Mouse (Mus musculus) layer of hippocampus, adult 8-10 months (tissue): ENCODE data around the gene Ryr2. TPM values are rescaled to one million over a fixed set of nuclear protein-coding genes. Genes with fewer than 3 reads are reported as not detected.
A peak's percentile ranks its signal among the peaks of the same experiment; 100 is the strongest.

Source experiments
- DNase-seq, 2 experiments: peaks; one replicate each; pipeline ENCODE4 v3.0.0; 2022; ENCODE audit warnings: low spot score in 2 of 2
- total RNA-seq, 4 experiments: library from RNA; stranded (reverse); gene quantifications; 2 replicates each; pipeline ENCODE4 v1.2.4; 2022

Gene Ryr2
- total RNA-seq, 4 experiments from 2014 or later = 185 to 255 (median 214) TPM

DNA sequence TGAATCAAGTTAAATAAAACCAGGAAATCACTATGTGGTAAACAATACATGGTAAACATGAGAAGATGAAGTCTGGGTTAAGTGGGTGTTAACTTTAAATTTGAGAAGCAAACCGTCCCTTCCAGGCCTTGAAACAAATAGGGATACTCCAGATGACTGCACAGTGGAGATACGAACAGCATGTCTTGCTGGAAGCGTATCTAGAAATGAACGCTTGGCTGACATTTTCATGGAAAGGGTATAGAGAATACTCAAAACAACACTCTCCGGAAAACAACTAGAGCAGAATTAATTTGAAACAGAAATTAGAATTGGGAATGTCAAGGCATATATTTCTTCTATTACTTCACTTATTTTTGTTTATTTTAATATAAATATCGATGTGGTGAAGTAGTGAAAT lies 329.0 kb downstream of the Ryr2 start:
- DNase-seq = no peak

DNA sequence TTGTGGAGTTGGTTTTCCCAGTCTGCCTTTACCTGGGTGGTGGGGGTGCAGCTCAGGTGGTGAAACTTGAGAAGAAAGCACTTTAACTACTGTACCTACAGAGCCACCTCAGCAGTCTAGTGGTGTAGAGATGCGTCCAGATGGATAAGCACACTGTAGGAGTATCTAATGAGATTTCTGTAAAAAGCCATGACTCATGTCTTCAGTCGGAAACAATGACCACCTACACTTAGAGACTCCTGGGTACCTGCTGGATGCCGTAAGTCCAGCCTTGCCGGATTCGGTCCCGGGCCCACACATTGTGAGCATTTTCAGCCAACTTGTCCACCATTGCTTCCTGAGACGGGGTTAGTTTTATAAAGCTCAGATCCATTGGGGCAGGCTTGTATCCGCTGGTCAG lies 334.6 kb downstream of the Ryr2 start:
- no peak for DNase-seq

DNA sequence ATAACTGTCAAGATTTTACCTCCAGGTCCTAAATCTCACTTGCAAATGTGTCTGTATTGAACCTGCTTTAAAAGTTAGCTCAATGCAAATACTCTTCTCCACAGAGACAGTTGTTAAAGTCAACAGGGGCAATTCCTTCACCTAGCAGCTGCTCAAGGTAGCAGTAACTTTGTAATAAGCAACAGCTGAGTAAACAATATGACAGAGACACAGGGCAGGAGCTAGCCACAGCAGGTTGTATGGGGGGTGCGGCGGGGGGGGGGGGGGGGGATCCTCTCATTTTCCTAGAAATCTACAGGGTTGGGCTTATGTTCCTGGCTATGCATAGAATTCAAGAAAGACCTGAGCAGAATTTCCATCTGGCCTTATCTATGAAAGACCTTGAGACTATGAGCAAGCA lies 339.8 kb downstream of the Ryr2 start:
- DNase-seq = no peak

DNA sequence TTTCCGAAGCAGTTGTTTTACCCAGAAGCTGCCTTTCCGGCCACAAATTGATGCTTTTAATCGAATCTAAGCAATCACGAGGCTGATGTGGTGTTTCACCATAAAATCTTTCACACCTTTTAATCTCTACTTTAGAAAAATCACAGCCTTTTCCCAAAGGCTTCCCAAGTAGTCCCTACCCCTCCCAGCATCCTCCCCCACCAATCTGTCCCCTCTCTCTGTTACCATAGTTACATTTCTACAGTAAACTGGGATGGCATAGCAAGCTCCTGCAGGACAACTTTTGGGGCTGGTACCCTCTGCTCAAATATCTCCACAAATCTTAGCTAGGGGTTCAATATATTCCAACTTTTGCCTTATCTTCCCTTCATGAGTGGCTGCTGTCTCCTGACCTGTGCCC lies 342.8 kb downstream of the Ryr2 start:
- no peak for DNase-seq

DNA sequence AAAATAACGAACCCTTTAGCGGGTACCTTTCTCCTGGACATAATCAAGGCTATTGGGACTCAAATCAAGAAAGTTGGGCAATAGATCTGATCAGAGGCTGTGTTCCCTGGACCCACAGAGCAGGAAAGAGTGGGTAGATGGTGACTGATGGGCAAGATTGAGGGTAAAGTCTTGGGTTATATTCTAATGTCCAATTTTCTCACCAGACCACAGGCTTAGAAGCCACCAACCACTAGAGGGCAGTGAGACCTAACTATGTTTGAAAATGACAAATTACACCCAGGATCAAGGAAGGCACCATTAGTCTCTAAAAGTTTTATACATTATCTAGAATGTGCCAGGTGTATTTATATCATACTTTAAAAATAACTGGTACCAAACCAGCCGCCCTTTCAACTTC lies 343.6 kb downstream of the Ryr2 start:
- DNase-seq = peak in 1 of 2 experiments; percentile 42

DNA sequence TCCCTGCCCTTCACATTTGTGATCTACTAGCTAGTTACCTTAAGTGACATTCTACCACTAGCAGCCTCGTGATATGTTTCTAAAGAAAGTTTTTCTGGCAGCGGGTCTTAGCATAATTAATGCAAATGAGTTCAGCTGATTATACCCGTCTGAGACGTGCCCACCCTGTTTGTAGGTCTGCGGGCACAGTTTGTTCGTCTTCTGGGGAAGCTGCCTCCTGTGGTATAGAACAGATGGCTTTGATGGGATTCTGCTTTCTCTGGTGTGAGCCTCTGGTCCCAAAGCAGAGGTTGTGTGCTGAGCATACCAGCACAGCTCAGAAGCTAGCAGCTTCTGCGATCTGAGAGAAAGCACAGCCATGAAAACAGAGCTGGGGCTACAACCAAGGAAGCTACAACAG lies 348.9 kb downstream of the Ryr2 start:
- peak in 1 of 2 experiments; percentile 32 for DNase-seq

DNA sequence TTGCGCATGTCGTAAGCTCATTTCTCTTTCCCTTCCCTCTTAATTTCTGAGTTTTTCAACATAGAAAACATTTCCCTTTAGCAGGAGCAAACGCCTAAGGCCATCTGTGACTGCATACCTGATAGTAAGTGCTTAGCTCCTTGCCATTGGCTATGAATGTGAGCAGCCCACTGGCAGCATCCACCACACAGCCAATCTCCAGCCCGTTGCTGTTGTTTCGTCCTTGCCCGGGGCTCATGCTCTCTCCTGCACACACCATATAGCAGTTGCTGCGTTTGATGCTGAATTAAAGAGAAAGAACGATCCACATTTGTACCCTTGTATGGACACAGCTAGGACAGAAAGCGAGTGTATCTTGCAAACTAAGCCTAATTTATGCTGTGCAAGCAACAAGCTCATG lies 361.3 kb downstream of the Ryr2 start:
- DNase-seq = no peak

DNA sequence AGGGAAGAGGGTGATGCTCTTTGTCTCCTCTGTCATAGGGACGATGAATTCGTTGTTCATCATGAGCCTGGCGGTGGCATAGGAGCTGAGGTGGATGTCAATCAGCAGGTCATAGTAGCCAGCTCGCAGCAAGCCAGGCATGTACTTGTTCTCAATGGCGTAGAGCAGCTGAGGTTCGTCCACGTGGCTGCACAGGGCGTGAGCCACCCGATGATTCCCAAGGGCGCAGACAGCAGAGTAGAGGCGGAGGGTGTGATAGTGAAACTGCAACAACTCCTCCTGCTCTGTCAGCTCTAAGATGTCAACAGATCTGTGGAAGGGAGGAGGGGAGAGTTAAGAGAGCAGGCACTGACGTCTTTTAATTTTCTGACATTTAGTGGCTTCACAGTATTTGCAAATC lies 368.5 kb downstream of the Ryr2 start:
- DNase-seq = no peak

DNA sequence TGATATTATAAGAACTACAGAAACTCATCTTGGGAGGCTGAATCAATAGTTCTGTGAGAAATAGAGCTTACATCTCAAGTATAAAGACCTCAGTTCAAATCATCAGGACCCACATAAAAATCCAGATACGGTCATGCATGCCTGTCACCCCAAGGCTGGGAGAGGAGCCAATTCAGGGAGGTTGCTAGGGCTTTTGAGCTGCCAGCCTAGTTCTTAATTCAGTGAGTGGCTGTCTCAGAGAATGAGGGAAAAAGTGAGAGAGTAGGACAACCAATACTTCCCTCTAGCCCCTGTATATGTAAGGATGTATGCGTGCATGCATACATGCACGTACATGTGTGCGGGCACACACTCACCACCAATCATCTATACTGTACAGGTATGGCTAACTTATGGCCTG lies 390.5 kb downstream of the Ryr2 start:
- DNase-seq = no peak

DNA sequence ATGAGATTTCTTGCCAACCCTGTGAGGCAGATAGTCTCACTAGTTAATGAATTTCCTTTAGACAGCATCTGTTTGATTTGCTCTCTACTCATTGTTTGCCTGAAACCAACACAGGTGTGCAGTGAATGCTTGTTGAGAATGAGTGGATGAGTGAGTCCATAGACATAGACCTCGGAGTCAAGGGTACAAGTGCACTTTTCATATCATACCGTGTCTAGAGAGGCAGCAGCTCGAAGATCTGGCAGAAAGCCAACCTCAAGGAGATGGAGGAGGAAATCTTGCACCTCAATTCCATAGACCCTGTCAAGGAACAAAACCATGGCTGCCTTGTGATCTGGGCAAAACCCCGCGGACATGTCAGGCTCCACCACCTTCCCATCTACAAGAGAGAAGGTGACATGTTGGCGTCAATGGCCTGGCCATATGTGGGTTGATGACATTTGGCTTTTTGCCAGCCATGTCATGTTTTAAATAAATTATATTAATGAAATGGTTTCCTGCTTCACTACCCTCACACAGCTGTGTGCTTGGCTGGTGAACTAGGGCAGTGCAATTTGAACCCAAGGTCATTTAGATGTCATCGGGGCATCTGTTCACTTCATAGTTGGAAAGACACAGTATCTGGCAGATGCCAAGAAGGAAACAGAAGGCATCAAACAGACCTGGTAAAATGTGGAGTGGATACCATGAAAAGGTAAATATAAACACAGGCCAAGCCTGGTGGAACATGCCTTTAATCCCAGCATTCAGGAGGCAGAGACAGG lies 396.9 kb downstream of the Ryr2 start:
- no peak for DNase-seq

DNA sequence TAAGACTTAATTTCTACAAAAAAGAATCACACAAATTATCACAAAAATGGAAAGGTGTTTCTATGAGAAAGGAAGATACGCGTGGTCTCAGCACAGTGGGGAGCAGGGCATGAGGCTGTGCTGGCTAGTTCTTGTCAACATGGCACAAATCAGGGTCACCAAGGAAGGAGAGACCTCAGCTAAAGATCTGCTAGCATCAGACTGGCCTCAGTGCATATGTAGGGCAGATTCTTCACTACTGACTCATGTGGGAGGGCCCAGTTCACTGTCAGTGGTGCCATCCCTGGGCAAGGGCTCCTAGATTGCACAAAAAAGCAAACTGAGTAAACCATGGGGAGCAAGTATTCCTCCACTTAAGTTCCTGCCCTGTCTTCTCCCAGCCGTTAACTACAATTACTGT lies 405.0 kb downstream of the Ryr2 start:
- DNase-seq = no peak

DNA sequence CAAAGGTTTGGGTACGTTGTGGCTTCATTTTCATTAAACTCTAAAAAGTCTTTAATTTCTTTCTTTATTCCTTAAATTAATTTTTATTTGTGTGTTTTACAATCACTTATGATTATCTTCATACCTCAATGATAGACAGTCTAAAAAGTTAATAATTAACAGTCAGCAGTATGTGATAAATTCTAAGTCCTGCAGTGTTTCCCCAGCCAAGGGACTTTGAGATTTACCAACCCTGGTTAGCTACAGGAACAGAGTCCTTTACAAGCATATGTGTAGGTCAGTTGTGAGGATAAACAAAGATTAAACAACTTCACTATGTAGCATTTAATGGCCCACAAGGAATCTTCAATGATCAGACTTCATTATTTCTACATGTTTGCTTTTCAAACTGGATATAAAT lies 410.2 kb downstream of the Ryr2 start:
- no peak for DNase-seq

DNA sequence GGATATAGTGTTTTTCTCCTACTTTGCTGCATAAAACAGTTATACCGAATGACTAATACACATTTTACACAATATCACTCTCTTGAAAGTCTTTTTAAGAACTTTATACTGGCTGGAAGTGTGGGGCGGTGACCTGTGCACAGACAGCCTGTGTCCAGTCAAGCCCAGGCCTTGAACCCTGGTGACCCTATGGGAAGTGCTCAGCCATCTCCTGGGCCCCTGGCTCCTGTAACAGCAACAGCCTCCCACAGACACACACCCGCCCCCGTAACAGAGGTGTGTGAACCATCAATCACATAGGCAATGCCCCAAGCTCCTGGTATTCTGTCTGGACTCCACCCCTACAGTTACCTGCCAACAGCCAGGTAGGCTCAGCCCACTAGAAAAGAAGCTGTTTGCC lies 424.9 kb downstream of the Ryr2 start:
- no peak for DNase-seq

DNA sequence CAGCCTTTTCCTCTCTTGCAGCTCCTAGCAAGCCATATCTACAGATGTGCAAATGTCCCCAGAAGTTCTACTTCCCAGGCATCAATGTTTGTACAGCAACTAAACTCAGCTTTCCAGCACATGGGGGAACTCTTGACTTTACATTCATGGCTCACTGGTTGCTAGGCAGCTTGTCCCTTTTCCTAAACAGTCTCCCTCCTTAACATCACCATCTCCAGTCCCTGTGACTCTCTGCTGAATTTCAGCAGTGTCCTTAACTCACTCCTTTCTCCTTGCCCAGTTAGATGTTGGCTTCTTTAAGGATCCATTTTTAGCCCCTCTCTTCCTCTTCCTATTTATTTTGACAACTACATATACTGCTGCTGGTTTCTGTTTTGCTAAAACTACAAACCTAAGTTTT lies 443.9 kb downstream of the Ryr2 start:
- no peak for DNase-seq

DNA sequence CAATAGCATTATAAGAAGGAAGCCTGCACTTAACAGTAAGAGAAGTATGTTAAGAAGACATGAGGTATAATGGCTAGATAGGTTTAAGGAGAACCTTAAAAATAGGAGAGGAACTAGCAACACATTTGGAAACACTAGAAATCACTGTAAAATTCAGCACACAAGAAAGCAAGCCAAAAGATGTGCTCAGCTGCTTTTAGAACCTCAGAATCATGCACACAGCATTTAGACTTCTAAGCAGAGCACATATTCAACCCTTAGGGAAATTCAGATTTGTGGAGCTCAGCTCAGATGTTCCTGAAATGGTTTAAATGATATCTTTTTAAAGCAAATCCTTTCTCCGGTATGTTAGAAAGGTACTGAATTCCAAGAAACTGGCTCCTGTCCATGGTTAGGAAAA lies 461.9 kb downstream of the Ryr2 start:
- DNase-seq = no peak

DNA sequence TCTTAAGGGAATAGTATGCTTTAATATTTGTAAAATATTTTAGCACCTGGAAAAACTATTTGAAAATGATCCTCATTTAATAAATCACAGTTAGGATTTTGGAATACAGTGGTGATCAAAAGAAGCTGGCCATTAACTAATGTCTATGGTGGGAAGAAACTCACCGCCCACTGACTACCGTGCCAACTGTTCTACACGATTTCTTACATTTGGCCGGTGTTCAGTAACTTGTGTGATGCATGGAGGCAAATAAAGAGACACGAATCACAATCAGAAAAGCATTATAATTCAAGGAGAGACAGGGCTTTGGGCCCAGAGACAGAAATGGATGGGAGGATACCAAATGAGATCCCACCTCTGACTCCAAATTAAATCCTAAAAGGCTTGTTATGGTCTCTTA lies 470.4 kb downstream of the Ryr2 start:
- peak; percentile 36 to 59 for DNase-seq

DNA sequence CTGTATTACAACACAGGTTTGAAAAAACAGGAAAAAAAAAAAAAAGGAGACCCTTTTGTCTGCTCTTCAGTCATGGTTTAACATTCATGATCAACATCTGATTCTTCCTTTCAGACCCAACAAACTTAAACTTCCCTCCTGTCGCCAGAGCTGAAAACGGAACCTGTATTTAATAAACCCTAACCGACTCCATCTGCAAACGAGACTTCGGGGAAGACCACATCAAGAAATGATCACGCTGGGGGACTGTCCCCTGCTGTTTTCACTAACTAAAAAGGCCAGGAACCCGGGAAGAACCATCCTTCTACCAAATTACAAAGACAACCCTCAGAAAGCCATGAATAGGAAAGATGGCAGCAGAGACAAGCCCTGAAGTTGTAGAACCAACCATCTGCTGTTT lies 482.2 kb downstream of the Ryr2 start:
- no peak for DNase-seq

DNA sequence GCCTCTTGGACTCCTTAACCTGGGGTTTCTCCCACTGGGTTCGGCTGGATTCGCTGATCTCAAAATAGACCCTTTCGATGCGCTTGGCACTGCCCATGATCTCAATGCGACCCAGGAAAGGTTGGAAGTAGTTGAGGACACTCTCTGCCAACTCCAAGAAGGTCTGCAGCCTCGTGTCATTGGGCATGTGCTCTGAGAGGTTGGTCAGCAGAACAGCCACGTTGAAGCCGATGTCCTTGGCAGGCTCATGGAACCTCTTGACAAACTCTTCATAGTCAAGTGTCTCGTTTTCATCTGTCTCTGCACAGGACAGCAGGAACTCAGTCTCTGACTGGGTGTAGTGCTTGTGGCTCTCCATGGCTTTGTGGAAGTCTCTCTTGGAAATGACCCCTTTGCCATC lies 511.3 kb downstream of the Ryr2 start:
- DNase-seq = no peak

DNA sequence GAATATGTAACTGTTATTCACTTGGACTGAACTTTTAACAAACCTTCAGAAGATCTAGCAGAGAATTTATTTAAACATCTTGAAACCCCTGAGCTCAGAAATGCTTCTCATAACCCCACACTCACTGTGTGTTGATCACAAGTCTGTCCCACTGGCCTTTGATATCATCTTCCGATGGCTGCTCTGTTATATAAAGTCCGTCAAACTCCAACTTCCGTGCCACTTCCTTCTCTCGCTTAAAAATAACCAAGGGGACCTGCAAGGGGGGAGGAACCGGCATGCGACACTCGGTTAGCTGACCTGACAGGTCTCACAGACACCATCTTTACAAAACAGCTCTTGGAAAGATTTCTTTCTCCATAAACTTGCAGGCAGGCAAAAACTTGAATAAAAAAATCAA lies 521.5 kb downstream of the Ryr2 start:
- DNase-seq = no peak

DNA sequence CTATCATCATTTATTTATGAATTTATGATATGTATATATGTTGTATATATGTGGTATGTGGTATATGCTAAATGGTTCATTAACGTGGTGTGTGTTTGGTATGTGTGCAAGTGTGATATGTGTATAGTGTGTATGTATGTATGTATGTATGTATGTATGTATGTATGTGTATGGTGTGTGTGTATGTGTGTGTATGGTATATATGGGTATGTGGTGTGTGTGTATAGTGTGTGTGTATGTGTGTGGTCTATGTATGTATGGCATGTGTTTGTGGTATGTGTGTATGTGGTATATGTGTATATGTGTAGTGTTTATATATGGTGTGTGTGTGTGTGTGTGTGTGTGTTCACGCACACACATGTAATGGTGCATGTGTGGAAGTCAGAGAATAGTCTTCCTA lies 534.2 kb downstream of the Ryr2 start:
- no peak for DNase-seq

DNA sequence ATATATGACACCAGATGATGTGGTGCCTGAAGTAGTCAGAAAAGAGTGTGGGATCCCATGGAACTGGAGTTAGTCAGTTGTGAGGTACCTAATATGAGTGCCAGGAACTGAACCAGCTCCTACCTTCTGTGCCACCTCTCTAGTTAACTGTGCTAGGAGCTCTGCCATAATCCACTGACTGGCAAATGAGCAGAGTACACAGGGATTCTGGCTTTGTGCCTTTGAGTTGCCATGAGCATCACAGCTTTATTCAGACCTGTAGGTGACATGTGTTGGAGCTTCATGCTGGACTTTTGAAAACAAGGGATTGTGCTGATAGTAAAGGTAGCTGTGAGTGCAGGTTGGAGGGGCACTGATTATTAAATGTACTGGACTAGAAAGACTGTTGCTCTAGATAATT lies 539.4 kb downstream of the Ryr2 start:
- no peak for DNase-seq

DNA sequence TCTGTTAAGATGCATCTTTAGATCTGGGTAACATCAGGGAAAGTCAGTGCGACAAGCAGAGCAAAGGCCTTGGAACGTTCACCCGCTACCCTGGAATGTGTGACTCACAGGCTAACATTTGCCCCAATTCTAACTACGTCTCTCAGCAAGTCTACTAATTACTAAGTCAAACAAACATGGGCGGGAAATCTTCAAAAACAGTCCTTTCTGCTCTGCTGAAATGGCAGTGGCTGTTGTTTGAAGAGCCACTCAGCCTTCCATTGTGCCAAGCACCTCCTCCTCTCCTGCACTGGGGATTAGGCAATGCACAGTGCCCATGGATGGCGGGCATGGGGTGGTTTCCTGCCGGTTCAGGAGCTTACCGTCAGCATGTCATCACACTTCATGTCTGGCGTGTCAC lies 540.3 kb downstream of the Ryr2 start:
- no peak for DNase-seq

DNA sequence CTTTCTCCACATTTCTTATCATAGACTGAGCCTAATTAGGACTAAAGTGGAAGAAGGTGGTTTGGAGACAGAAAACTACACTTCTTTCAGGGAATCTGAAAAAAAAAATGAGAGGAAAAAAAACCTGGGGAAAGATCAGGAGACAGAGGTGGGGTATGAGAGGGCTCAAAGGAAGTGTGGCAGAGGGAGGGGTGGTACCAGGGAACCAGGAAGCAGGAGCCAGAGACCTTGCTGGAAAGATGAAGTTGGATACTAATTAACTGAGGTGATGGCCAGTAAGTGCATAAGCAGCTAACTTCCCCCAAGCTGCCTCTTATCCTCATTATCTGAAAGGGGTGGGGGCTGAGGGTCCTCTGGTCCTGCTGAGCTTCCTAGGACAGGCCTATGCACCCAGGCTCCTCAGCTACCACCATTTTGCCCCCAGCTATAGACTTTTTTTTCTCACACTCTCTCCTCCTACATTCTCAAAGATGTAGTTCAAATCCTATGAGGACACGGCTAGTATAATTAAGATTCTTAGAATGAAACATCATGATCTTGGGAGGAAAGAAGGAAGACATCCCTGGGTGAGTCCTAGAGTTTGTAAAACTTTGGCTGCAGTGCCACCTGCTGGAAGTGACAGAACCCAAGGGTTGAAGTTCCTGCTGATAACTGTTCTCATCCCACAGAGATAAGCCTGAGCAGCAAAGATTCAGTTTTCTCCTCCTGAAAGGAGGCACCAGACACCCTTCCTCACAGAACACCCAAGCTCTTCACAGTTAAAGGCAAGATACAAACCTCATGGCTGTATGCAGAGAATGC lies 543.3 kb downstream of the Ryr2 start:
- DNase-seq = peak; percentile 53 to 70
